Mouse (Mus musculus) midbrain, embryonic 11.5 days (tissue): Measurements from ENCODE around the gene Kif3a. TPM values are rescaled to one million over a fixed set of nuclear protein-coding genes. Genes with fewer than 3 reads are reported as not detected.

Source experiments
- ATAC-seq: fragments of 200-750 bp; cut with Nextera tagmentation; 2 replicates; pipeline ENCODE4 v1.8.0; 2017; ENCODE audit warnings: moderate TSS enrichment, moderate library complexity; ENCODE audit not compliant: low FRiP score
- DNase-seq: peaks from one replicate; pipeline ENCODE4 v3.0.0; 2015; ENCODE audit warnings: low spot score; ENCODE audit errors: missing footprints
- H3K27ac ChIP-seq: fragments of 300-500 bp; sonication (generic); 2 replicates; pipeline ENCODE4 v1.5.1; 2014; ENCODE audit warnings: low read depth, low read length
- H3K27me3 ChIP-seq: fragments of 300-500 bp; sonication (generic); 2 replicates; pipeline ENCODE4 v1.6.1; 2014; ENCODE audit warnings: mild to moderate bottlenecking, low read length, moderate library complexity, mixed read lengths; ENCODE audit not compliant: control insufficient read depth, insufficient read depth
- H3K36me3 ChIP-seq: fragments of 300-500 bp; sonication (generic); 2 replicates; pipeline ENCODE4 v1.6.1; 2014; ENCODE audit warnings: mild to moderate bottlenecking, low read length, moderate library complexity, mixed read lengths; ENCODE audit not compliant: control insufficient read depth, insufficient read depth
- H3K4me1 ChIP-seq: fragments of 300-500 bp; sonication (generic); 2 replicates; pipeline ENCODE4 v1.6.1; 2014; ENCODE audit warnings: low read length; ENCODE audit not compliant: control insufficient read depth, insufficient read depth
- H3K4me2 ChIP-seq: fragments of 300-500 bp; sonication (generic); 2 replicates; pipeline ENCODE4 v1.6.1; 2014; ENCODE audit warnings: mild to moderate bottlenecking, moderate library complexity
- H3K4me3 ChIP-seq: fragments of 300-500 bp; sonication (generic); 2 replicates; pipeline ENCODE4 v1.5.1; 2014; ENCODE audit warnings: low read depth, low read length
- H3K9ac ChIP-seq: fragments of 300-500 bp; sonication (generic); 2 replicates; pipeline ENCODE4 v1.6.1; 2014; ENCODE audit warnings: low read length
- H3K9me3 ChIP-seq: fragments of 300-500 bp; sonication (generic); 2 replicates; pipeline ENCODE4 v1.6.1; 2016; ENCODE audit warnings: low read length; ENCODE audit not compliant: control insufficient read depth
- WGBS: fragments of 180-500 bp; shearing (Covaris S2); extraction: QIAGEN DNeasy Blood & Tissue Kit; methylation state at CpG from one replicate; pipeline ENCODE4 v1.1.7; 2014; 5-methylcytosine and 5-hydroxymethylcytosine counted together
- polyA plus RNA-seq: library from polyadenylated mRNA; unstranded; fragments of >200 nt; fragmentation: Nextera tagmentation; extraction: Ambion mirVana; gene quantifications from 2 replicates; pipeline ENCODE4 v1.2.1, GENCODE M21; 2014

The Kif3a gene
- 87.9 and 96.4 TPM in 2 replicates for polyA plus RNA-seq

DNA sequence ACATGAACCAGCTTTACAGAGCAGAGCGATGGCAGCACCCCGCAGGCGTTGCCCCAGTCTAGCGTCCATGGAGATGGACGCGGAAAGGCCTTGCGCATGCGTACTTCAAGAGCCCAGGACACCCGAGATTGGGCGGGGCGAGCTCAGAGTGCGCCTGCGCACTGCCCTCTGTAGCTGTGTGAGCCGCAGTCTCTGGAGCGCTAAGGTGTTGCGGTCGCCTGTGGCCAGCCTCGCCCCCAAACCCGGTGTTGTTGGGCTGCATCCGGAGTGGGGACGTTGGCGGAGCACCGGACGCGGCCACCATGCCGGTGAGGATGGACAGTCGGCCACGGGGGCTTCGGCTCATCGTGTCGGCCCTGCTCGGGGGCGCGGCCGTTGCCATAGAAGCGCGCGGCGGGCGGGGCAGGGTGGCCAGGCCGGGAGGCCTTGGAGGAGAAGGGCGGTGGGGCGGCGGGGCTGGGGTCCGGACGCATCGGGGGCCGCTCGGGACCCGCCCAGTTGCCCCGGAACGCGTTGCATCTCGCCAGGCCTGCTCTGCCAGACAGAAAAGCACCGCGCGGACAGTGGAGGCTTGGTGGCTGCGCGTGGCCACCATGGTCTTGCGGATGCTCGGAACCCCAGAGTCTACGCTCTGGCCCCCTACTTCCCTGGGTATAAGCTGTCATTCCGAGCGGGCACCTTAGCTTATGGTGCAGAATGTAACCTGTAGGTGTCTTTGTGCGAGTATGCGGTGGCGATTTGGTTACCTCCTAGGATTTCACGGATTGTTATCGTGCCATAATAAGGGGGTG lies at the start of gene Kif3a:
Gene Kif3a (plus strand): TSS at position 156 of the 791 bp plus-strand sequence.
- peaks cover 2% of the 10 kb centered on the region for H3K4me1 ChIP-seq
- WGBS: under 1% methylated on average over 69 of the region's 69 CpGs

DNA sequence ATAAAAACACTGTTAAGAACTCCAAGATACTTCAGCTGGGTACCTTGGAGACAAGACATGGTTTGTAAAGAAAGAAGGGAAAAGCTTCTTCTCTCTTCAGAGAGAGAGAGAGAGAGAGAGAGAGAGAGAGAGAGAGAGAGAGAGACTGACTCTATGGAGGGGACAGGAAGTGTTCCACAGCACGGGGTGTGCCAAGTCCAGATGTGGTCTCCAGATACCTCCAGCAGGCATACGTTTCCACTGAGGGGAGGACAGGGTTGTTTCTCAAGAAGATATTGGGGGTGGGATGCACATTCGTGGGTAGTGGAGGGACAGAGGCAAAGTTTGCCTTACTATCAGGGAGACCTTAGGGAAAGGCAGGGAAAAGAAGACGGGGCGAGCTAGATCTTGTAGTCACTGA lies 48.4 kb upstream of the Kif3a start:
- 53% methylated on average over 5 of the region's 5 CpGs for WGBS

More for the DNA sequence above, at the start of gene Kif3a:
- Histone ChIP-seq H3K4me2 (peak within 1 kb of the TSS; percentile 73), H3K36me3 (no peaks in the 10 kb centered on the region), H3K27ac (peak within 1 kb of the TSS; percentile 76), H3K9me3 (no peaks in the 10 kb centered on the region), H3K9ac (peak within 1 kb of the TSS; percentile 78), H3K27me3 (no peaks in the 10 kb centered on the region), H3K4me3 (peak within 1 kb of the TSS; percentile 86)
- peak; percentile 100 for DNase-seq
- ATAC-seq: peak; percentile 97

DNA sequence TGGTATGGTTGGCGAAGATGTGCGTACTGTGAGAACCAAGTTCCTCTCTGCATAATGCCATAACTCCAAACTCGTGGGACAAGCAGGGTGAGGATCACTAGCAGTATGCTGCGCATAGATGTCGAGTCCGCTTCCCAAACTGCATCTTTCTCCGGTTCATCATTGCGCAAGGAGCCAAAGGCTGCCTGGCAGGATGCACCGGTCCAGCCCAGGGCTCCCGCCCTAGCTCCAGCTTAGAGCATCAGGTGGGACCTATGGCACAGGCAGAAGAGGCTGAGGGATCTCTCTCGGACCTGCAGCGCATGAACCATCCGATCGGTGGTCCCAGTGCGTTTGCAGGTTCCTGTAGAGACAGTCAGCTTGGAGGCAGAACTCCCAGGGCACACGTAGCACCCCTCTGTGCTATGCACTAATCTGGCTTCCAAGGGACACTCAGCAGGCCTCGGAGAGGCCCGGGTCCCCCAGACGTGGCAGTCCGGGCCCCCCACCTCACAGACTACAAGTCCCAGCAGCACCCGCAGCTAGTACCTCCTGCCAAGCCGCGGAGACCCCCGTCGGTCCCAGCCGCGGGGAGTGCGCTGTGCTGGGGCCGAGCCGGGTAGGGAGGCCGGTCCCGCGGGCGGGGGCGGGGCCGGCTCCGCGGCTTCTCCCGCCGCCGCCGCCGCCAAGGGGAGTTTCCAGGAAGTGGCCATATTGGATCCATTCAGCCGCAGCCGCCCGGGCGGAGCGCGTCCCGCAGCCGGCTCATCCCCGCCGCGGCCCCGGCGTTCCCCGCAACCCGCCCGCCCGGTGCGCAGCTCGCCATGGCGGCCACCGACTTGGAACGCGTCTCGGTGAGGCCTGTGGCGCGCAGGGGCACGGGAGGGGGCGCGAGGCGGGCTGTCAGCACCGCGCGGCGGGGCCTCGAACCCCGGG lies 47.7 kb upstream of the Kif3a start, which contains the start of gene Sept8:
Gene Sept8 (plus strand): TSS at position 51 of the 915 bp plus-strand sequence.
- H3K4me1 ChIP-seq: peaks cover 18% of the 10 kb centered on the region
- WGBS: 4% methylated on average over 79 of the region's 79 CpGs

More for the DNA sequence above, 48.4 kb upstream of the Kif3a start:
- Histone ChIP-seq H3K36me3 (no peaks in the 10 kb centered on the region), H3K4me2 (no peak overlapping the region), H3K27me3 (peaks cover 7% of the 10 kb centered on the region; the same call in 1 of the 2 replicates), H3K9ac (no peak overlapping the region), H3K9me3 (no peaks in the 10 kb centered on the region), H3K4me1 (peaks cover 18% of the 10 kb centered on the region), H3K4me3 (no peak overlapping the region), H3K27ac (no peak overlapping the region)
- DNase-seq (no peak), ATAC-seq (no peak)

DNA sequence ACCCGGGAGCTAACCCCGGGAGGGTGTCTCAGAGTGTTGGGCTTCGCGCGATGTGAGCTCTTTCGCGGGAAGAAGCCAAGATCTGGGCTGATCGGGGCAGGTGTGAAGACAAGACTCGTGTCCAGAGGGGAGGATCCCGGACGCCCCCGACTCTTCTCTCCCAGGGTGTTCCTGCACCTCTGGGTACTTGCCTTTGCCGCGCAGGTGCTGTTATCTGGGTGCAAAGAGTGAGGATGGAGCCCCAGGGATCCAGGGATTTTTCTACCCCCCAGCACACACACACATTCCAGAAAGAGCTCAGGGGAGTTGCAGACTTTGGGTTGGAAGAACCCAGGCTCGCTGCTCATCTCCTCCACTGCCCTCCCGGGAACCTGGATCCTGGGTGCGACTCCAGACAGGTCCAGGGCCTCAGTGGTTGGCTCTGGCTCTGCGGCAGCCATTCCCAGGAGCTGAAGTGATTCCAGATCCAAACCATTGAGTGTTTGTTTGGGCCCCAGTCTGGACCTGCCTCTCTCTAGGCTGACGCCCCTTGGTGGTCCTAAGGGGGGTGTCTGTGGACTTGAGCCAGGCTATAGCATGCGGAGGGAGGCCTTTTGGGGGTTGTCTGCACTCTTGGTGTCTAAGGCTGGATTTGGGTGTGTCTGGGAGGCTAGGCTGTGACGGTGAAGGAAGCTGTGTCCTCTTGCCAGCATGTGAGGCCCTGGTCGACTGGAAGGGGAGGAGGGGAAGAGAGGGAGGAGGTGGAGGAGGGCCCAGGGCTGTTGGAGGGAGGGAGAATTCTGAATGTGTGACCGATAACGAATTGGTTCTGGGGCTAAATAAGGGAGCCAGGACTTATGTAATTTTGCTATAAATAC lies 46.8 kb upstream of the Kif3a start:
- 2% methylated on average over 24 of the region's 24 CpGs for WGBS
- no peak overlapping the region for H3K27ac ChIP-seq
- no peaks in the 10 kb centered on the region for H3K9me3 ChIP-seq
- peak; percentile 45; the same call in 1 of the 2 replicates for ATAC-seq
- peaks cover 7% of the 10 kb centered on the region; the same call in 1 of the 2 replicates for H3K27me3 ChIP-seq
- peaks cover 18% of the 10 kb centered on the region for H3K4me1 ChIP-seq
- DNase-seq: peak; percentile 93
- peak overlapping the region; percentile 81 for H3K9ac ChIP-seq
- H3K4me3 ChIP-seq: peak overlapping the region; percentile 60
- peak overlapping the region; percentile 77 for H3K4me2 ChIP-seq
- no peaks in the 10 kb centered on the region for H3K36me3 ChIP-seq

More for the DNA sequence above, 47.7 kb upstream of the Kif3a start, which contains the start of gene Sept8:
- no peaks in the 10 kb centered on the region for H3K9me3 ChIP-seq
- peaks cover 7% of the 10 kb centered on the region; the same call in 1 of the 2 replicates for H3K27me3 ChIP-seq
- H3K36me3 ChIP-seq: no peaks in the 10 kb centered on the region
- DNase-seq: peak; percentile 96
- peak; percentile 86 for ATAC-seq
- peak within 1 kb of the TSS; percentile 77 for H3K4me2 ChIP-seq
- peak within 1 kb of the TSS; percentile 60 for H3K4me3 ChIP-seq
- no peak within 1 kb of the TSS for H3K27ac ChIP-seq
- peak within 1 kb of the TSS; percentile 81 for H3K9ac ChIP-seq

DNA sequence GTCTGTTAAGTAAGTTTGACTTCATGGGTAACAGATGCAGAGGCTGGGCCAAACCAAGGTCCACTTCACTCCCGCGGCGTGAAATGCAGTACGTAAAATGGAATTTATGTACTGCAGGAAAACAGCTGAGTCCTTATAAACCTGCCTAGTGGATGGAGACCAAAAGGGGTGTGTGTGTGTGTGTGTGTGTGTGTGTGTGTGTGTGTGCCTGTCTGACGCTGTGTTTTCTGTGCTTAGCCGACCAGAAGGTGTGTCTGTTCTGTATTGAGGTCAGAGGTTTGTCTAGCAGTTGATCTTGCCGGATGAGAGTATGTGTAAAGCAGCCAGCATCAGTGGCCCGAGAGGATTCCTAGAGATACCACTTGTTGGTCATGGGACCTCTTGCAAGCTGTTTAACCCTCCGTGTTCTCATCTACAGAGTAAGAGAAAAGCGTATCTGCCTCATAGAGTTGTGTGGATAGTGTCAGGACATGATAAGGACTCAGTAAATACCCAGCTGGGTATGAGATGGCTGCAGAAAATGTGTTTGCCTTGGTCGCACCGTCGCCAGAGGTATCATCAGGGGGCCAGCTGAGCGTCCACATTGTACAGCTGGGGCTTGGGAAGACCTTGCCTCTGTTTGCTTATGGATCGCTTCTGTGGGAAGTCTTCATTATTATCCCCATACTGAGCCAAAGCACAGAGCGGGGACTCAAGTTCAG lies 45.9 kb upstream of the Kif3a start:
- H3K4me3 ChIP-seq: peak overlapping the region; percentile 7; the same call in 1 of the 2 replicates
- H3K4me1 ChIP-seq: peaks cover 22% of the 10 kb centered on the region
- H3K9ac ChIP-seq: peak overlapping the region; percentile 26; the same call in 1 of the 2 replicates
- 55% methylated on average over 16 of the region's 16 CpGs for WGBS
- H3K27me3 ChIP-seq: peaks cover 7% of the 10 kb centered on the region; the same call in 1 of the 2 replicates
- H3K27ac ChIP-seq: no peak overlapping the region
- ATAC-seq (no peak), DNase-seq (no peak)
- H3K9me3 ChIP-seq: no peaks in the 10 kb centered on the region
- no peaks in the 10 kb centered on the region for H3K36me3 ChIP-seq
- H3K4me2 ChIP-seq: peak overlapping the region; percentile 77

DNA sequence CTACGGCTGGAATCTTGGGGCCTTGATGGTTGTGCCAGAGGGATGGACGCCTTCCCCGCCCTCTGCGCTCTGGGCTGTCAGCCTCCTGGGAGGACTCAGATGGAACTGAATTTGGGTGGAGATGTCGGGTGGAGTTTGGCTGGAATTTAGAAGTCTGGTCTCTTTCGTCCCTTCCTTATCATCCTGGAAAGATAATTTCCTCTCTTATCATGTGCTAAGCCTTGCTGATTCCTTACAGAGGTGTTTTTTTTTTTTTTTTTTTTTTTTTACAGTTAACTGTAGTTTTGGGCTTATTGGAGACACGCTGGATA lies 45.4 kb upstream of the Kif3a start:
- WGBS: 87% methylated on average over 7 of the region's 7 CpGs

DNA sequence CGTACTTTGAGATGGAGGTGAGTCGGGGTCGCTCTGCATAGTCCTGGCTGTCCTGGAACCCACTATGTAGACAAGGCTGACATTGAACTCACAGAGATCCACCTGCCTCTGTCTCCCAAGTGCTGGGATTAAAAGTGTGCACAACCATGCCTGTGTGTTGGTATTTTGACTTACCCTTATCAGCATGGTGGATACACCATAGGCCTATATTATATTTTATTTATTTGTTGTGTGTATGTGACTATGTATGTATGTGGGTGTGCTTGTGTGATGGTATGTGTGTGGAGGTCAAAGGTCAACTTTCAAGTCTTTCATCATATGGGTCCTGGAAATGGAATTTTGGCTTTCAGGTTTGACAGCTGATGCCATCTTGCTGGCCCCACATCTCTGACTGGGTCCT lies 44.8 kb upstream of the Kif3a start:
- no peak for DNase-seq
- H3K4me2 ChIP-seq: no peak overlapping the region
- no peaks in the 10 kb centered on the region for H3K36me3 ChIP-seq
- H3K4me3 ChIP-seq: no peak overlapping the region
- WGBS: 92% methylated on average over 3 of the region's 3 CpGs
- H3K27ac ChIP-seq: no peak overlapping the region
- no peak overlapping the region for H3K9ac ChIP-seq
- no peak for ATAC-seq
- peaks cover 22% of the 10 kb centered on the region for H3K4me1 ChIP-seq
- H3K27me3 ChIP-seq: peaks cover 7% of the 10 kb centered on the region; the same call in 1 of the 2 replicates
- H3K9me3 ChIP-seq: no peaks in the 10 kb centered on the region

More for the DNA sequence above, 45.4 kb upstream of the Kif3a start:
- Histone ChIP-seq H3K4me3 (no peak overlapping the region), H3K4me2 (no peak overlapping the region), H3K9me3 (no peaks in the 10 kb centered on the region), H3K36me3 (no peaks in the 10 kb centered on the region), H3K9ac (no peak overlapping the region), H3K27ac (no peak overlapping the region), H3K4me1 (peaks cover 22% of the 10 kb centered on the region), H3K27me3 (peaks cover 7% of the 10 kb centered on the region; the same call in 1 of the 2 replicates)
- no peak for ATAC-seq
- DNase-seq: no peak

DNA sequence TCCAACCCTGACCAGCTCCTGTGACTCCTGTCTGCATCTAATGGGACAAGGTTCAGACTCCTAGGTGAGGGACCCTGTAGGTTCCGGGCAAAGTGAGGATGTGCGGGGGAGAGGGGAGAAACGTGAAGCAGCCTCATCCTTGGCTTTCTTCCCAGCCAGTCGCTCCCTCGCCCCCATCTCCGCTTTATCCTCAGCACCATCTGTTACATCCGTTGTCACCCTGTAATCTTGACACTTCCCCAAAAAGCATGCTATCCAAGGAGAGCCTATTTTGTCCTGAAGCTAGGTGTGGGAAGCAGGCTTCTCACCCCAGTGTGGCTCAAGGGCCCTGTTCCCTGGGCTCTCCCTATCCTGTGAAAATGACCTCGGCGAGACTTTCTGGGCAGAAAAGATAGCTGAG lies 44.2 kb upstream of the Kif3a start:
- no peak for DNase-seq

More for the DNA sequence above, 44.2 kb upstream of the Kif3a start:
- no peak overlapping the region for H3K9ac ChIP-seq
- no peak overlapping the region for H3K27ac ChIP-seq
- H3K4me1 ChIP-seq: peaks cover 22% of the 10 kb centered on the region
- H3K4me3 ChIP-seq: no peak overlapping the region
- no peak for ATAC-seq
- no peaks in the 10 kb centered on the region for H3K36me3 ChIP-seq
- H3K9me3 ChIP-seq: no peaks in the 10 kb centered on the region
- H3K27me3 ChIP-seq: peaks cover 7% of the 10 kb centered on the region; the same call in 1 of the 2 replicates
- WGBS: 82% methylated on average over 9 of the region's 9 CpGs
- no peak overlapping the region for H3K4me2 ChIP-seq
